ENCODE assay signal across 10 mouse cellular contexts in genomic region chr8:116587616-116588468, GRCm38 (mm10).
DNase-seq lines count a peak whose midpoint lies in the region; ATAC-seq and TF ChIP-seq lines count a peak whose summit lies in the region.
"Had no signal": no experiment of that assay in that cellular context is flagged by ENCODE, and none has a peak within 500 bp of the region (broad histone marks: within the 10 kb centered on the region; RNA-seq: fewer than 3 reads in every experiment).

No protein-coding gene starts in this region.

- intact Hi-C loops in gastrocnemius, adult 2 months (cut with DNase I) = no loop called here

- TF ChIP-seq CTCF in gastrocnemius, adult 2 months (IDR thresholded peaks at IDR 0.05) = no peak

- H3K36me3 ChIP-seq in embryonic facial prominence, embryonic 10.5 days (replicated peaks) = peaks cover 6% of the 10 kb centered on the region; the same call in 1 of the 2 replicates
- H3K36me3 ChIP-seq in midbrain, embryonic 13.5 days = peaks cover 7% of the 10 kb centered on the region

- H3K4me2 ChIP-seq in midbrain, embryonic 13.5 days (replicated peaks) = no peak overlapping the region
- H3K4me2 ChIP-seq: midbrain, embryonic 12.5 days had no signal

- no peak for DNase-seq in gastrocnemius, adult 2 months
- DNase-seq in gastrocnemius, adult 18-20 months (ENCODE audit: low spot score) = no peak
- DNase-seq in A20 (ENCODE audit: low read depth, low spot score) = peak; percentile 61
- DNase-seq in embryonic facial prominence, embryonic 10.5 days (ENCODE audit: low spot score) = no peak
- peak; percentile 11 for DNase-seq in mesoderm, embryonic 11.5 days (ENCODE audit: low read depth, low spot score)
- DNase-seq in left cerebral cortex, adult 8-10 months (ENCODE audit: low spot score in 2 of 2) = no peak
- DNase-seq: cerebellum, postnatal 10 days had no signal

- ATAC-seq in cerebellum, adult (ENCODE audit: insufficient number of reproducible peaks, low FRiP score, low TSS enrichment) = no peak
- no peak for ATAC-seq in midbrain, embryonic 13.5 days

- whole genome bisulfite sequencing in embryonic facial prominence, embryonic 10.5 days = 86% methylated on average over 19 of the region's 19 CpGs
- WGBS in midbrain, embryonic 13.5 days = 84% methylated on average over 19 of the region's 19 CpGs

- H3K4me3 ChIP-seq in gastrocnemius, adult 2 months = peak overlapping the region; percentile 46
- H3K4me3 ChIP-seq in embryonic facial prominence, embryonic 10.5 days = no peak overlapping the region
- H3K4me3 ChIP-seq in midbrain, embryonic 13.5 days (replicated peaks) = no peak overlapping the region
- H3K4me3 ChIP-seq: midbrain, embryonic 12.5 days had no signal

- no peaks in the 10 kb centered on the region for H3K9me3 ChIP-seq in embryonic facial prominence, embryonic 10.5 days
- no peaks in the 10 kb centered on the region for H3K9me3 ChIP-seq in midbrain, embryonic 13.5 days

- H3K9ac ChIP-seq in midbrain, embryonic 13.5 days (replicated peaks) = no peak overlapping the region
- H3K9ac ChIP-seq: midbrain, embryonic 12.5 days had no signal

- H3K4me1 ChIP-seq in embryonic facial prominence, embryonic 10.5 days = peaks cover 4% of the 10 kb centered on the region
- no peaks in the 10 kb centered on the region for H3K4me1 ChIP-seq in midbrain, embryonic 13.5 days (replicated peaks)
- H3K4me1 ChIP-seq: midbrain, embryonic 12.5 days had no signal

- H3K27ac ChIP-seq in gastrocnemius, adult 2 months = no peak overlapping the region
- peak overlapping the region; percentile 51; the same call in 1 of the 2 replicates for H3K27ac ChIP-seq in embryonic facial prominence, embryonic 10.5 days (replicated peaks)
- H3K27ac ChIP-seq in midbrain, embryonic 13.5 days = no peak overlapping the region
- H3K27ac ChIP-seq: midbrain, embryonic 12.5 days had no signal

- H3K27me3 ChIP-seq in embryonic facial prominence, embryonic 10.5 days (replicated peaks; ENCODE audit: low read depth, poor library complexity, severe bottlenecking) = no peaks in the 10 kb centered on the region
- no peaks in the 10 kb centered on the region for H3K27me3 ChIP-seq in midbrain, embryonic 13.5 days
- H3K27me3 ChIP-seq: midbrain, embryonic 12.5 days had no signal

Comparison
In these comparisons a context has a peak if more than half of its experiments do, and no peak if none do; other contexts are left out.
1. DNase-seq: peak in A20 (single experiment) and mesoderm, embryonic 11.5 days (single experiment); none in gastrocnemius, adult 2 months (single experiment), gastrocnemius, adult 18-20 months (single experiment), embryonic facial prominence, embryonic 10.5 days (single experiment) and left cerebral cortex, adult 8-10 months (0 of 2).